27 mouse cellular contexts compared by ENCODE assay signal in the genomic region with DNA sequence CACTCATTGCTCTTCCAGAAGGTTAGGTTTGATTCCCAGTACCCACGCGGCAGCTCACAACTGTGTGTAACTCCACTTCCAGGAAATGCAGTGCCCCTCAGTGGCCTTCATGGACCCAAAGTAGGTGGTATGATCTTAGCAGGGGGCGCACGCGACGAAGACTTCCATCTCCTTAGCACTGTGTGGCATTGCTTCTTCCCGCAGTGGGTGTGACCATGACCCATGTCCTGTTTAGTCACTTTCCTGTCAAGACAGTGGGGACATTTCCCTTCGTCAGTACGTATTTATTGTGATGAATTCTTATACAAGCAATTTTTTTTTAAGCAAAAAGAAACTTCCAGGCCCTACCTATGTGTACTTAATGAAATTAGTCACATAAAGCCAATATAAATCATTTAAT.
DNase-seq lines count a peak whose midpoint lies in the region; ATAC-seq and TF ChIP-seq lines count a peak whose summit lies in the region.
"Had no signal": no experiment of that assay in that cellular context is flagged by ENCODE, and none has a peak within 500 bp of the region (broad histone marks: within the 10 kb centered on the region; RNA-seq: fewer than 3 reads in every experiment).

No protein-coding gene starts in this region.

- no peak overlapping the region for H3K9ac ChIP-seq in heart, embryonic 13.5 days
- no peak overlapping the region for H3K9ac ChIP-seq in kidney, embryonic 16.5 days (replicated peaks; ENCODE audit: low read length)
- H3K9ac ChIP-seq in lung, postnatal 0 days (replicated peaks; ENCODE audit: low read depth): no peak overlapping the region
- H3K9ac ChIP-seq in forebrain, embryonic 12.5 days: no peak overlapping the region
- H3K9ac ChIP-seq: forebrain, postnatal 0 days; heart, embryonic 15.5 days; limb, embryonic 15.5 days; liver, embryonic 14.5 days; neural tube, embryonic 13.5 days; stomach, embryonic 15.5 days had no signal

- H3K27ac ChIP-seq in heart, embryonic 13.5 days (replicated peaks): peak overlapping the region; percentile 70; the same call in 1 of the 2 replicates
- no peak overlapping the region for H3K27ac ChIP-seq in kidney, embryonic 16.5 days (ENCODE audit: low read length)
- no peak overlapping the region for H3K27ac ChIP-seq in lung, postnatal 0 days (ENCODE audit: low read length)
- no peak overlapping the region for H3K27ac ChIP-seq in forebrain, embryonic 12.5 days
- H3K27ac ChIP-seq: left cerebral cortex, adult 2 months; limb, embryonic 15.5 days; liver, embryonic 14.5 days; midbrain, embryonic 10.5 days; neural tube, embryonic 13.5 days; stomach, embryonic 15.5 days had no signal

- H3K4me2 ChIP-seq in heart, embryonic 13.5 days: no peak overlapping the region
- no peak overlapping the region for H3K4me2 ChIP-seq in kidney, embryonic 16.5 days (replicated peaks; ENCODE audit: low read depth, low read length)
- H3K4me2 ChIP-seq in lung, postnatal 0 days (replicated peaks; ENCODE audit: low read depth, low read length): no peak overlapping the region
- no peak overlapping the region for H3K4me2 ChIP-seq in forebrain, embryonic 12.5 days
- H3K4me2 ChIP-seq: heart, embryonic 15.5 days; limb, embryonic 15.5 days; neural tube, embryonic 13.5 days; stomach, embryonic 15.5 days had no signal

- no peaks in the 10 kb centered on the region for H3K27me3 ChIP-seq in heart, embryonic 13.5 days (replicated peaks)
- H3K27me3 ChIP-seq in kidney, embryonic 16.5 days (ENCODE audit: insufficient read depth, low read length): no peaks in the 10 kb centered on the region
- no peaks in the 10 kb centered on the region for H3K27me3 ChIP-seq in lung, postnatal 0 days (replicated peaks; ENCODE audit: insufficient read depth, low read length)
- H3K27me3 ChIP-seq in forebrain, embryonic 12.5 days: no peaks in the 10 kb centered on the region
- H3K27me3 ChIP-seq: heart, embryonic 15.5 days; limb, embryonic 15.5 days; neural tube, embryonic 13.5 days; stomach, embryonic 15.5 days had no signal

- H3K9me3 ChIP-seq in heart, embryonic 13.5 days: no peaks in the 10 kb centered on the region
- no peaks in the 10 kb centered on the region for H3K9me3 ChIP-seq in kidney, embryonic 16.5 days (ENCODE audit: low read length)
- no peaks in the 10 kb centered on the region for H3K9me3 ChIP-seq in lung, postnatal 0 days (ENCODE audit: low read length)
- no peaks in the 10 kb centered on the region for H3K9me3 ChIP-seq in forebrain, embryonic 12.5 days
- H3K9me3 ChIP-seq: forebrain, embryonic 10.5 days; heart, embryonic 15.5 days; limb, embryonic 15.5 days; midbrain, embryonic 10.5 days; neural tube, embryonic 13.5 days; stomach, embryonic 15.5 days had no signal

- peak; percentile 45 for TF ChIP-seq CTCF in lung, postnatal 0 days (IDR thresholded peaks at IDR 0.05)

- H3K4me1 ChIP-seq in heart, embryonic 13.5 days: 0 out of 2 replicates have a peak, but pooled peaks cover 3% of the 10 kb centered on the region
- H3K4me1 ChIP-seq in kidney, embryonic 16.5 days (ENCODE audit: insufficient read depth, low read length): no peaks in the 10 kb centered on the region
- H3K4me1 ChIP-seq in lung, postnatal 0 days (ENCODE audit: insufficient read depth, low read depth, low read length): no peaks in the 10 kb centered on the region
- peaks cover 6% of the 10 kb centered on the region for H3K4me1 ChIP-seq in forebrain, embryonic 12.5 days
- H3K4me1 ChIP-seq: heart, embryonic 15.5 days; limb, embryonic 15.5 days; stomach, embryonic 15.5 days had no signal

- intact Hi-C loops in heart, postnatal 10 days (cut with DNase I): no loop called here

- WGBS in heart, embryonic 13.5 days: 79% methylated on average over 9 of the region's 9 CpGs
- WGBS in kidney, embryonic 16.5 days: 76% methylated on average over 9 of the region's 9 CpGs
- 63% methylated on average over 9 of the region's 9 CpGs for WGBS in lung, postnatal 0 days
- 93% methylated on average over 9 of the region's 9 CpGs for WGBS in forebrain, embryonic 12.5 days

- no peak for DNase-seq in heart, postnatal 10 days
- DNase-seq in kidney, postnatal 36 days: peak; percentile 36 to 60
- peak; percentile 41 for DNase-seq in lung, postnatal 0 days (ENCODE audit: low spot score)
- DNase-seq in layer of hippocampus, postnatal 10 days (ENCODE audit: low spot score in 2 of 2): no peak
- DNase-seq: adrenal gland, adult 2 months; cerebellum, adult 18-20 months; cerebellum, postnatal 14 days; forebrain, postnatal 0 days; gastrocnemius, postnatal 36 days; left cerebral cortex, postnatal 4 days; right cerebral cortex, postnatal 4 days; thymus, postnatal 36 days had no signal

- peak; percentile 89 for TF ChIP-seq EP300 in lung, postnatal 0 days (IDR thresholded peaks at IDR 0.05)

- H3K36me3 ChIP-seq in heart, embryonic 13.5 days: peaks cover 80% of the 10 kb centered on the region
- peaks cover 24% of the 10 kb centered on the region for H3K36me3 ChIP-seq in kidney, embryonic 16.5 days (ENCODE audit: insufficient read depth, low read length)
- peaks cover 3% of the 10 kb centered on the region for H3K36me3 ChIP-seq in lung, postnatal 0 days (ENCODE audit: insufficient read depth, low read length)
- peaks cover 13% of the 10 kb centered on the region for H3K36me3 ChIP-seq in forebrain, embryonic 12.5 days (replicated peaks)

- no peak overlapping the region for H3K4me3 ChIP-seq in heart, embryonic 13.5 days
- H3K4me3 ChIP-seq in kidney, embryonic 16.5 days (ENCODE audit: low read length): no peak overlapping the region
- H3K4me3 ChIP-seq in lung, postnatal 0 days (ENCODE audit: low read depth, low read length): no peak overlapping the region
- H3K4me3 ChIP-seq in forebrain, embryonic 12.5 days (replicated peaks): no peak overlapping the region
- H3K4me3 ChIP-seq: forebrain, embryonic 10.5 days; heart, embryonic 15.5 days; left cerebral cortex, adult 2 months; limb, embryonic 15.5 days; midbrain, embryonic 10.5 days; myocyte; neural tube, embryonic 13.5 days; stomach, embryonic 15.5 days had no signal

- ATAC-seq in heart, embryonic 13.5 days (ENCODE audit: extremely low read depth, insufficient number of reproducible peaks, low FRiP score, low TSS enrichment): no peak
- ATAC-seq in kidney, embryonic 16.5 days (ENCODE audit: low FRiP score, low TSS enrichment): no peak
- peak; percentile 85 for ATAC-seq in lung, postnatal 0 days
- no peak for ATAC-seq in forebrain, embryonic 12.5 days (ENCODE audit: low FRiP score)
- ATAC-seq: forebrain, postnatal 0 days; hindbrain, postnatal 0 days; intestine, postnatal 0 days; midbrain, embryonic 16.5 days had no signal

Comparison
In these comparisons a context has a peak if more than half of its experiments do, and no peak if none do; other contexts are left out.
1. DNase-seq: peak in kidney, postnatal 36 days (2 of 2) and lung, postnatal 0 days (single experiment); none in heart, postnatal 10 days (0 of 2) and layer of hippocampus, postnatal 10 days (0 of 2).